In the genomic region with DNA sequence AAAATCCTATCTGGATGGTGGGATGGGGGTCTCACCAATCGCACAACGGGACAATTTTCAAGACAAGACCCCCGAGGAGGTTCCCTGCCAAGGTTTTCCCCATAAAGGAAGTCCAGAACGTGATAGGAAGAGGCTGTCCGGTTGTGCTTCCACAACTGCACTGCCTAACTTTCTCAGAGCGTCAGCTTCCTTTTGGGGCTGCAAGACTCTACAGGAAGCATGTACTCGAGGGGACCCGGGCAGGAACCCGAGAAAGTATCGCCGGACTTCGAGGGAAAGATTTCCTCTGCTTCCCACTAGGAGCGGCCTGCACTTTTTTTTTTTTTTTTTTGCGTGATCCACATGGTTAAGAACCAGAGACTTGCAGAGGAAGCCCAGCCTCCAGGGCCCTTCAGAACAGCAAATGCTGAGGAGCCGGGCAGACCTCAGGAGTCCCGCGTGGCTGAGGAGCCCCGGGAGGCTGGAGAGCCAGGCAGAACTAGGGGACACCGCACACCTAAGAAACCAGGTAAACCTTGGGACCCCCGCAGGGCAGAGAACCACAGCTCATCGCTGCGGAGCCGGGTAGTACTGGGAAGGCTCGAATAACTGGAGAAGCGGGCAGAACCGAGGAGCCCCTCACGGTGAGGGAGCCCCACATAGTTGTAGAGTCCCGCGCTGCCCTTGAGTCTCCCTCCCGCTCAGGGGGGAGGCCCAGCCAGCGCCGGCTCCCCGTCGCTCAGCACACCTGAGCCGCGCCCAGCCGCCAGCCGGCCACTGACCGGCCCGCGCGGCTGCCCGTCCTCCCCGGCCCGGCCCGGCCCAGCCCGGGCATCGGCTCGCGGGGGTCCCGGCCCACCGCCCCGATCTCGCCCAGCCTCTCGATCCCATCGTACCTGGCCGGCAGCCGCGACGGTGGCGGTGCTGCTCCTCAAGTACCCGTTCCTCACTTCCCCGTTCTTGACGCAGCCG, we compare ENCODE assay signal across 8 mouse cellular contexts. TPM values are rescaled to one million over a fixed set of nuclear protein-coding genes. Genes with fewer than 3 reads are reported as not detected.
DNase-seq lines count a peak whose midpoint lies in the region; ATAC-seq lines count a peak whose summit lies in the region.

No protein-coding gene starts in this region.

- H3K27ac ChIP-seq in embryonic facial prominence, embryonic 11.5 days (replicated peaks; ENCODE audit: low read depth, low read length) = peak overlapping the region; percentile 43; the same call in 1 of the 2 replicates
- peak overlapping the region; percentile 80 for H3K27ac ChIP-seq in heart, embryonic 12.5 days (ENCODE audit: poor library complexity, severe bottlenecking)
- peak overlapping the region; percentile 91 for H3K27ac ChIP-seq in lung, embryonic 16.5 days (ENCODE audit: low read length)

- H3K9me3 ChIP-seq in embryonic facial prominence, embryonic 11.5 days (replicated peaks; ENCODE audit: control insufficient read depth, low read length) = no peaks in the 10 kb centered on the region
- H3K9me3 ChIP-seq in heart, embryonic 12.5 days (replicated peaks) = no peaks in the 10 kb centered on the region
- H3K9me3 ChIP-seq in lung, embryonic 16.5 days (ENCODE audit: control insufficient read depth, low read length) = no peaks in the 10 kb centered on the region

- ATAC-seq in embryonic facial prominence, embryonic 11.5 days (replicated peaks; ENCODE audit: insufficient number of reproducible peaks, low FRiP score, low TSS enrichment, low read depth) = peak; percentile 64
- peak; percentile 47 for ATAC-seq in heart, embryonic 12.5 days (ENCODE audit: insufficient number of reproducible peaks, low FRiP score)
- ATAC-seq in lung, embryonic 16.5 days (ENCODE audit: low read depth) = peak; percentile 30

- H3K27me3 ChIP-seq in embryonic facial prominence, embryonic 11.5 days (ENCODE audit: control insufficient read depth, insufficient read depth, low read length) = no peaks in the 10 kb centered on the region
- H3K27me3 ChIP-seq in heart, embryonic 12.5 days (replicated peaks) = no peaks in the 10 kb centered on the region
- no peaks in the 10 kb centered on the region for H3K27me3 ChIP-seq in lung, embryonic 16.5 days (ENCODE audit: control insufficient read depth, insufficient read depth, low read depth, low read length)

- H3K9ac ChIP-seq in embryonic facial prominence, embryonic 11.5 days (replicated peaks; ENCODE audit: low read length) = peak overlapping the region; percentile 86
- peak overlapping the region; percentile 96 for H3K9ac ChIP-seq in heart, embryonic 12.5 days
- peak overlapping the region; percentile 97 for H3K9ac ChIP-seq in lung, embryonic 16.5 days (ENCODE audit: low read length)

- DNase-seq in 416B (ENCODE audit: low read depth) (peak; percentile 63), R1 (ENCODE audit: low read depth, low spot score) (peak; percentile 44)
- DNase-seq in embryonic facial prominence, embryonic 11.5 days (ENCODE audit: low spot score) = peak; percentile 26
- DNase-seq in kidney, postnatal 10 days = peak; percentile 61
- DNase-seq in right cerebral cortex, postnatal 25 days = peak; percentile 31
- DNase-seq in urinary bladder, postnatal 10 days (ENCODE audit: low spot score) = no peak

- no peaks in the 10 kb centered on the region for H3K4me1 ChIP-seq in embryonic facial prominence, embryonic 11.5 days (ENCODE audit: control insufficient read depth, insufficient read depth, low read length)
- H3K4me1 ChIP-seq in heart, embryonic 12.5 days (replicated peaks) = peaks cover 14% of the 10 kb centered on the region
- peaks cover 15% of the 10 kb centered on the region for H3K4me1 ChIP-seq in lung, embryonic 16.5 days (replicated peaks; ENCODE audit: control insufficient read depth, insufficient read depth, low read length)

- WGBS in embryonic facial prominence, embryonic 11.5 days = under 1% methylated on average over 43 of the region's 65 CpGs
- WGBS in heart, embryonic 12.5 days = under 1% methylated on average over 63 of the region's 65 CpGs
- under 1% methylated on average over 60 of the region's 65 CpGs for WGBS in lung, embryonic 16.5 days

- H3K4me3 ChIP-seq in embryonic facial prominence, embryonic 11.5 days (ENCODE audit: low read depth, low read length) = peak overlapping the region; percentile 92
- peak overlapping the region; percentile 99 for H3K4me3 ChIP-seq in heart, embryonic 12.5 days
- peak overlapping the region; percentile 99 for H3K4me3 ChIP-seq in lung, embryonic 16.5 days (ENCODE audit: low read length)

- H3K4me2 ChIP-seq in embryonic facial prominence, embryonic 11.5 days (ENCODE audit: low read depth, low read length) = peak overlapping the region; percentile 91
- H3K4me2 ChIP-seq in heart, embryonic 12.5 days = peak overlapping the region; percentile 98
- peak overlapping the region; percentile 91 for H3K4me2 ChIP-seq in lung, embryonic 16.5 days (ENCODE audit: low read depth, low read length)

- H3K36me3 ChIP-seq in embryonic facial prominence, embryonic 11.5 days (replicated peaks; ENCODE audit: control insufficient read depth, insufficient read depth, low read depth, low read length) = no peaks in the 10 kb centered on the region
- no peaks in the 10 kb centered on the region for H3K36me3 ChIP-seq in heart, embryonic 12.5 days
- no peaks in the 10 kb centered on the region for H3K36me3 ChIP-seq in lung, embryonic 16.5 days (ENCODE audit: control insufficient read depth, insufficient read depth, low read length)

RNA-seq across cellular contexts. Expression of gene Sptlc2, which starts 0.7 kb away (rescaled TPM):
- polyA plus RNA-seq in embryonic facial prominence, embryonic 11.5 days (2014; fragmentation: Nextera tagmentation; extraction: Ambion mirVana) = 65.0 and 66.1 TPM in 2 replicates
- 73.3 and 76.4 TPM in 2 replicates for polyA plus RNA-seq in heart, embryonic 12.5 days (2016; fragmentation: Nextera tagmentation; extraction: Ambion mirVana)
- 97.4 and 108 TPM in 2 replicates for polyA plus RNA-seq in lung, embryonic 16.5 days (2015; fragmentation: Nextera tagmentation; extraction: Ambion mirVana)

RNA-seq across cellular contexts. Expression of gene Slirp, which starts 56.2 kb away (rescaled TPM):
- 303 and 309 TPM in 2 replicates for polyA plus RNA-seq in embryonic facial prominence, embryonic 11.5 days (2014; fragmentation: Nextera tagmentation; extraction: Ambion mirVana)
- 249 and 268 TPM in 2 replicates for polyA plus RNA-seq in heart, embryonic 12.5 days (2016; fragmentation: Nextera tagmentation; extraction: Ambion mirVana)
- 283 and 303 TPM in 2 replicates for polyA plus RNA-seq in lung, embryonic 16.5 days (2015; fragmentation: Nextera tagmentation; extraction: Ambion mirVana)

RNA-seq across cellular contexts. Expression of gene Alkbh1, which starts 56.4 kb away (rescaled TPM):
- polyA plus RNA-seq in embryonic facial prominence, embryonic 11.5 days (2014; fragmentation: Nextera tagmentation; extraction: Ambion mirVana) = 33.4 and 42.9 TPM in 2 replicates
- 36.6 and 40.0 TPM in 2 replicates for polyA plus RNA-seq in heart, embryonic 12.5 days (2016; fragmentation: Nextera tagmentation; extraction: Ambion mirVana)
- polyA plus RNA-seq in lung, embryonic 16.5 days (2015; fragmentation: Nextera tagmentation; extraction: Ambion mirVana) = 50.1 and 52.3 TPM in 2 replicates
